Mouse (Mus musculus): ENCODE results near the gene Hnrnpf. TPM values are rescaled to one million over a fixed set of nuclear protein-coding genes. Genes with fewer than 3 reads are reported as not detected.

The Hnrnpf gene
- polyA plus RNA-seq, 1 experiment from 2014 or later: 782 TPM

DNA sequence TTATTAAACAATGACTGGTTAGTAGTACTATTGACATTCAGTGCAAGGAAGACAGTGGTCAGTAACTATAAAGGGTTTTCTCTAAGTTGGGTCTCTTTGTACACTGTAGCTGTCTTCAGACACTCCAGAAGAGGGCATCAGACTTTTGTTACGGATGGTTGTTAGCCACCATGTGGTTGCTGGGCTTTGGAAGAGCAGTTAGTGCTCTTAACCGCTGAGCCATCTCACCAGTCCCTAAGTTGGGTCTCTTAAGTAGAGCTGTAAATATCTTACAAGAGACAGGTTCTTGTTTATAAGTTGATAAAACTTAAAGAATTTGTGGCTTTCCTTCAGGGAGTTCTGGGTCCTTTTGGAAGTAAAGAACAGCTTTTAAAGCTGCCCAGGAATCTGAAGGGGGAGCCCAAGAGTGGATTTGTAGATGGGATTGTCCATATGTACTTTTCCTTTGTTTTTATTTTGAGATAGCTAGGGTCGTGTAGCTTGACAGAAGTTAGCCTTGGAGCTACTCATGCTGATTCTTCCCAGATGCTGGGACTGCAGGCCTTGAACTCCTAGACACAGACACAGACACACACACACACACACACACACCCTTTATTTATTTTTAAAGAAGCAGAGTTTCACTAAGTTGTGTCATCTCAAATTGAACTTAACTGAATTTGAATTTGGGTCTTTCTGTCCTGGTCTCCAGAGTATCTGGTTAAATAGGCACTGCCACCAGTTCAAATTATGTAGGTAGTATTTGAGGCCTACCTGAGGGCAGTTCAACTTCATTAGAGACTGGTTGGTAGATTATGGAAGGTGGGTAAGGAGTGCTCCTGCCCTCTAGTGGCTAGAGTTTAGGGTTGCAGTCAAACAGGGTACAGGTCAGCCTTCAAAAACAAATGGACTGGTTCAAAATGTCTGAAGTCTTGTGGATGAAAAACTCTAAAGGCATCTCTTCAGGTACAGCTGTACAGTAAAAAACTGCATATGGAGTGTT, 20.8 kb downstream of the Hnrnpf start:
- Histone ChIP-seq H3K4me2 (ENCODE audit: low read depth, low read length, severe bottlenecking) (no peak overlapping the region), H3K27ac (ENCODE audit: low read depth, low read length) (no peak overlapping the region), H3K9ac (ENCODE audit: low read length) (no peak overlapping the region), H3K27me3 (ENCODE audit: control insufficient read depth, insufficient read depth, low read length) (no peaks in the 10 kb centered on the region), H3K36me3 (ENCODE audit: control insufficient read depth, insufficient read depth, low read length) (no peaks in the 10 kb centered on the region), H3K4me3 (ENCODE audit: low read depth, low read length) (no peak overlapping the region), H3K4me1 (replicated peaks; ENCODE audit: control insufficient read depth, insufficient read depth, low read length) (peaks cover 4% of the 10 kb centered on the region; the same call in 1 of the 2 replicates), H3K9me3 (ENCODE audit: control insufficient read depth, low read length) (no peaks in the 10 kb centered on the region)
- DNase-seq (ENCODE audit: low spot score) (no peak), ATAC-seq (replicated peaks; ENCODE audit: low FRiP score) (no peak)
- 70% methylated on average over 3 of the region's 3 CpGs for WGBS

DNA sequence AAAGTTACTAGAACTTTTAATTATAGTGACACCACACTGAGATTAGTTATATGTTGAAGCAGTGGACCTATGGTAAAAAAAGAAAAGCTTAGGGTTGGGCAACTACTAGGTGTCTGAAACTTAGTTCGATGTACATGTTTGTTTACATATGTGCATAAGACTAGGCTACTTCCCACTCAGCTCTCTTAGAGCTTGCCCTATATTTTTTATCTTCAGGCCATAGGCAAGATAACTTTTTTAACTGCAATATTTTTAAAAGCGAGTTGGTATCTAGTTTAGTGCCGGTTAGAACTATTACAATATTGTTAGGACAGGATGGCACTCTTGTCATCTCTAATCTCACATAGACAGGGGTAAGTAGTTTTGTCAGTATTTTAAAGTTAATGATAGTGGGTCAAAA, 21.9 kb downstream of the Hnrnpf start:
- Histone ChIP-seq H3K27ac (ENCODE audit: low read depth, low read length) (no peak overlapping the region), H3K4me3 (ENCODE audit: low read depth, low read length) (no peak overlapping the region), H3K9ac (ENCODE audit: low read length) (no peak overlapping the region), H3K4me2 (ENCODE audit: low read depth, low read length, severe bottlenecking) (no peak overlapping the region), H3K27me3 (ENCODE audit: control insufficient read depth, insufficient read depth, low read length) (no peaks in the 10 kb centered on the region), H3K9me3 (ENCODE audit: control insufficient read depth, low read length) (no peaks in the 10 kb centered on the region), H3K36me3 (ENCODE audit: control insufficient read depth, insufficient read depth, low read length) (no peaks in the 10 kb centered on the region), H3K4me1 (replicated peaks; ENCODE audit: control insufficient read depth, insufficient read depth, low read length) (no peaks in the 10 kb centered on the region)
- DNase-seq (ENCODE audit: low spot score) (no peak), ATAC-seq (replicated peaks; ENCODE audit: low FRiP score) (no peak)
- WGBS: 92% methylated on average over 3 of the region's 3 CpGs

GRCm38 (mm10) chr6:117926871-117927491, 26.9 kb downstream of the Hnrnpf start:
- Histone ChIP-seq H3K9me3 (ENCODE audit: control insufficient read depth, low read length) (no peaks in the 10 kb centered on the region), H3K9ac (ENCODE audit: low read length) (no peak overlapping the region), H3K4me1 (replicated peaks; ENCODE audit: control insufficient read depth, insufficient read depth, low read length) (no peaks in the 10 kb centered on the region), H3K27me3 (ENCODE audit: control insufficient read depth, insufficient read depth, low read length) (no peaks in the 10 kb centered on the region), H3K4me2 (ENCODE audit: low read depth, low read length, severe bottlenecking) (no peak overlapping the region), H3K27ac (ENCODE audit: low read depth, low read length) (no peak overlapping the region), H3K36me3 (ENCODE audit: control insufficient read depth, insufficient read depth, low read length) (peaks cover 6% of the 10 kb centered on the region), H3K4me3 (ENCODE audit: low read depth, low read length) (no peak overlapping the region)
- no peak for ATAC-seq (replicated peaks; ENCODE audit: low FRiP score)
- WGBS: 85% methylated on average over 4 of the region's 4 CpGs
- DNase-seq (ENCODE audit: low spot score): no peak

- H3K36me3 ChIP-seq (ENCODE audit: control insufficient read depth, insufficient read depth, low read length): peaks cover 6% of the 10 kb centered on the region
These were observed 27.8 kb downstream of the Hnrnpf start for GRCm38 (mm10) chr6:117927955-117928354.

DNA sequence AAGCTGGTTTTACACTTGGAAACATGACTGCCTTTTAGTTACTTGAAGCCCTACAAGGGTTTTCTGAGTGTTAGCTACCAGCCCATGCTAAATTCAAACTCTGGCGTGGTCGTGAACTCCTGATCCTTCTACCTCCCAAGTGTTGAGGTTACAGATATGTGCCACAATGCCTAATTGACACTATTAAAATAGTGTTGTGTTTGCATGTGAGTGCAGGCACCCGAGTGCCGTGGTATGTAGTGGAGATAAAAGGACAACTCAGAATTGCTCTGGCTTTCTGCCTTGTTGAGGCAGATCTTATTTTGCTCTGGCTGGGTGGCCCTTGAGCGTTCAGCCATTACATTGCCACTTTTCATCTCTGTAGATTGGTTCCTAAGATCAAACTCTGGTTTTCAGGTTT, 28.6 kb downstream of the Hnrnpf start:
- H3K9ac ChIP-seq (ENCODE audit: low read length): no peak overlapping the region
- no peak overlapping the region for H3K4me3 ChIP-seq (ENCODE audit: low read depth, low read length)
- no peaks in the 10 kb centered on the region for H3K27me3 ChIP-seq (ENCODE audit: control insufficient read depth, insufficient read depth, low read length)
- no peaks in the 10 kb centered on the region for H3K9me3 ChIP-seq (ENCODE audit: control insufficient read depth, low read length)
- no peaks in the 10 kb centered on the region for H3K4me1 ChIP-seq (replicated peaks; ENCODE audit: control insufficient read depth, insufficient read depth, low read length)
- WGBS: 94% methylated on average over 5 of the region's 5 CpGs
- ATAC-seq (replicated peaks; ENCODE audit: low FRiP score): no peak
- no peak for DNase-seq (ENCODE audit: low spot score)
- H3K4me2 ChIP-seq (ENCODE audit: low read depth, low read length, severe bottlenecking): no peak overlapping the region
- no peak overlapping the region for H3K27ac ChIP-seq (ENCODE audit: low read depth, low read length)
- H3K36me3 ChIP-seq (ENCODE audit: control insufficient read depth, insufficient read depth, low read length): peaks cover 6% of the 10 kb centered on the region

More at GRCm38 (mm10) chr6:117927955-117928354, 27.8 kb downstream of the Hnrnpf start:
- no peak for ATAC-seq (replicated peaks; ENCODE audit: low FRiP score)
- WGBS: 86% methylated on average over 7 of the region's 7 CpGs
- Histone ChIP-seq H3K4me1 (replicated peaks; ENCODE audit: control insufficient read depth, insufficient read depth, low read length) (no peaks in the 10 kb centered on the region), H3K9me3 (ENCODE audit: control insufficient read depth, low read length) (no peaks in the 10 kb centered on the region), H3K9ac (ENCODE audit: low read length) (no peak overlapping the region), H3K4me2 (ENCODE audit: low read depth, low read length, severe bottlenecking) (no peak overlapping the region), H3K27me3 (ENCODE audit: control insufficient read depth, insufficient read depth, low read length) (no peaks in the 10 kb centered on the region), H3K4me3 (ENCODE audit: low read depth, low read length) (no peak overlapping the region), H3K27ac (ENCODE audit: low read depth, low read length) (no peak overlapping the region)
- no peak for DNase-seq (ENCODE audit: low spot score)

DNA sequence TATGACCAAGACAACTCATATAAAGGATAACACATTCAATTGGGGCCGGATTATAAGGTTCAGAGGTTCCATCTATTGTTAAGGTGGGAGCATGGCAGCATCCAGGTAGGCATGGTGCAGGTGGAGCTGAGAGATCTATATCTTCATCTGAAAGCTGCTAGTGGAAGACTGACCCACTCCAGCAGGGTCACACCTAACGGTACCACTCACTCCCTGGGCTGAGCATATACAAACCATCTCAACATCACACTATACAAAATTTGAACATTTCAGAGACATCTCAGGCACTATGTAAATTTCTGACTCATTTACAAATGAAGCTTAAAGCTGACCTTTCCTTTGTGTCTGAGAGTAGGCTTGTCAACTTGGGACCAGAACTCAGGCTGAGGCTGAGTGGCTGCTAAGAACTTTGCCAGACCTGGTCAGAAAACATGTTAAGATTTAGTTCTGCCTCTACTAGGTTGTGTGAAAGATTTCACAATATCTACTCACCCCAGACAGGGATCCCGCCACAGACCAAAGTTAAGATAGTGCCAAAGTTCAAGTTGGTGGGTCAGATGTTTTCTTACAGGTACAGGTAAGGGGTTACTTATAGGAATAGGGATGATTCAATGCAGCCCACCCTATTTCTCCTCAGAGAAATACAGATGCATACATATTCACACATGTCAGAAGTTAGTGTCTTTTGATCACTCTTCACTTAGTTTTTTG, 30.0 kb downstream of the Hnrnpf start:
- no peak for ATAC-seq (replicated peaks; ENCODE audit: low FRiP score)
- no peak overlapping the region for H3K27ac ChIP-seq (ENCODE audit: low read depth, low read length)
- no peak overlapping the region for H3K4me2 ChIP-seq (ENCODE audit: low read depth, low read length, severe bottlenecking)
- H3K36me3 ChIP-seq (ENCODE audit: control insufficient read depth, insufficient read depth, low read length): peaks cover 6% of the 10 kb centered on the region
- H3K4me1 ChIP-seq (replicated peaks; ENCODE audit: control insufficient read depth, insufficient read depth, low read length): no peaks in the 10 kb centered on the region
- WGBS: 87% methylated on average over 3 of the region's 3 CpGs
- no peaks in the 10 kb centered on the region for H3K27me3 ChIP-seq (ENCODE audit: control insufficient read depth, insufficient read depth, low read length)
- no peak overlapping the region for H3K4me3 ChIP-seq (ENCODE audit: low read depth, low read length)
- H3K9me3 ChIP-seq (ENCODE audit: control insufficient read depth, low read length): no peaks in the 10 kb centered on the region
- no peak for DNase-seq (ENCODE audit: low spot score)
- no peak overlapping the region for H3K9ac ChIP-seq (ENCODE audit: low read length)

DNA sequence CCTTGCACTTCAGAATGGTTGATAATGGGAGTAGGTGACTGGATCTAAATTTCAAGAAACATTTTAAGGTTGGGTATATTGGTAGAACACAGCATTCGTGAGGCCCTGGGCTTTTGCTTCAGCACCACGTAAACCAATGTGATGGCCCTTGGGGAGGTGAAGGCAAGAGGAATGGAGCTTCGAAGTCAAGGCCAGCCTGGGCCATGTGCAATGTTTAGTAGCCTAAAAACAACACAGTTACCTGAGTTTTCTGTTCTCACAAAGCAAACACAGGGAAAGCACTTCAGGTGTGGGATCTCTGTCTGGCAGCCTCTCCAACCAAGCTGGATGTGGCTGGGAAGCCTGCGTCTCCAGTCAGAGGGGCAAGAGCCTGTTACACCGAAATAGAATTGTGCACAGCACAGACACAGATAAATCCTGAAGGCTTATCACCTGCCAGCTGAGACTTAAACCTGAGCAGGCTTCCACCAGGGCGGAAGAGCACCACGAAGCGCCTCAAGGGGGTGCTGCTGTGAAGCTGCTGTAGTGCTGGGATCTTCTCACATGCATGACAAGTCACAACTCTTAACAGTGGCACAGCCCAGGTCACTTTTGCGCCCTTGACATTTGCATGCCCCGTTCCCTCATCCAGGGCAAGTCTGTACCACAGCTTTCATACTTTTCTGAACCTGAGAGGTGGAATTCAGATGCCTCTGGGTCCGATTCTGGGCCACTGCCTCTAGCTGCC, 32.4 kb downstream of the Hnrnpf start:
- Histone ChIP-seq H3K4me1 (replicated peaks; ENCODE audit: control insufficient read depth, insufficient read depth, low read length) (no peaks in the 10 kb centered on the region), H3K4me2 (ENCODE audit: low read depth, low read length, severe bottlenecking) (no peak overlapping the region), H3K9ac (ENCODE audit: low read length) (no peak overlapping the region), H3K27ac (ENCODE audit: low read depth, low read length) (no peak overlapping the region), H3K36me3 (ENCODE audit: control insufficient read depth, insufficient read depth, low read length) (peaks cover 6% of the 10 kb centered on the region), H3K27me3 (ENCODE audit: control insufficient read depth, insufficient read depth, low read length) (no peaks in the 10 kb centered on the region), H3K9me3 (ENCODE audit: control insufficient read depth, low read length) (no peaks in the 10 kb centered on the region), H3K4me3 (ENCODE audit: low read depth, low read length) (no peak overlapping the region)
- WGBS: 62% methylated on average over 11 of the region's 11 CpGs
- DNase-seq (ENCODE audit: low spot score) (no peak), ATAC-seq (replicated peaks; ENCODE audit: low FRiP score) (no peak)

DNA sequence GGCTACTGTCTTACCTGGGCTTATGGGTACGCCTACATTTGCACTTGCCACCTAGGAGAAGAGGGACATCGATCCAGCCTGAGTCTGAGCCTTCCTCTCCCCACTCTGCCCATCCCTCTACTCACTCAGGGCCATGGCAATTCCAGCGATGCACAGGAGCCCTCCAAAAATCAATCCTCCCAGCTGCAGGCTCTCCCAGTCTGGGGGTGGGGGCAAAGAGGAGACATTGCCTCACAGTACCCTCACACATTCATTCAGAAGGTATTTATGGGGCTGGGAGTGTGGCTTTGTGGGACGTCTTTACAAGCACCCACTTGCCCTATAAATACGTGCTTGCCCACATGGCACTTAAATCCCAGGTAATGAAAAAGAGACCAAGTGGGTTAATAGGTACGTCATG, 34.2 kb downstream of the Hnrnpf start:
- Histone ChIP-seq H3K4me2 (ENCODE audit: low read depth, low read length, severe bottlenecking) (no peak overlapping the region), H3K4me3 (ENCODE audit: low read depth, low read length) (no peak overlapping the region), H3K4me1 (replicated peaks; ENCODE audit: control insufficient read depth, insufficient read depth, low read length) (no peaks in the 10 kb centered on the region), H3K27ac (ENCODE audit: low read depth, low read length) (no peak overlapping the region), H3K27me3 (ENCODE audit: control insufficient read depth, insufficient read depth, low read length) (no peaks in the 10 kb centered on the region), H3K36me3 (ENCODE audit: control insufficient read depth, insufficient read depth, low read length) (peaks cover 2% of the 10 kb centered on the region; the same call in 1 of the 2 replicates), H3K9me3 (ENCODE audit: control insufficient read depth, low read length) (no peaks in the 10 kb centered on the region), H3K9ac (ENCODE audit: low read length) (no peak overlapping the region)
- WGBS: 94% methylated on average over 6 of the region's 6 CpGs
- DNase-seq (ENCODE audit: low spot score) (no peak), ATAC-seq (replicated peaks; ENCODE audit: low FRiP score) (no peak)
